Mouse (Mus musculus) heart, embryonic 16.5 days (tissue): ENCODE measurements at regions not wholly inside any gene's neighbourhood (a gene's known extent, or its start where the extent isn't known, plus 50 kb on each side); places are given as distances from the start of the nearest gene placed in this dataset.

Experiments
- ATAC-seq: fragments of 200-750 bp; cut with Nextera tagmentation; replicated peaks from 2 replicates; pipeline ENCODE4 v1.8.0; 2017; ENCODE audit warnings: moderate number of reproducible peaks; ENCODE audit not compliant: insufficient read depth, low FRiP score; ENCODE audit errors: extremely low read depth
- H3K27ac ChIP-seq: fragments of 300-500 bp; sonication (generic); 2 replicates; pipeline ENCODE4 v1.5.1; 2014; ENCODE audit warnings: mild to moderate bottlenecking, low read length, control low read depth, moderate library complexity
- H3K27me3 ChIP-seq: fragments of 300-500 bp; sonication (generic); 2 replicates; pipeline ENCODE4 v1.6.1; 2014; ENCODE audit warnings: low read length, mixed read lengths; ENCODE audit not compliant: control insufficient read depth, insufficient read depth
- H3K36me3 ChIP-seq: fragments of 300-500 bp; sonication (generic); 2 replicates; pipeline ENCODE4 v1.6.1; 2014; ENCODE audit not compliant: control insufficient read depth, insufficient read depth
- H3K4me1 ChIP-seq: fragments of 300-500 bp; sonication (generic); 2 replicates; pipeline ENCODE4 v1.6.1; 2014; ENCODE audit warnings: low read length, mixed read lengths; ENCODE audit not compliant: control insufficient read depth, insufficient read depth
- H3K4me2 ChIP-seq: fragments of 300-500 bp; sonication (generic); 2 replicates; pipeline ENCODE4 v1.6.1; 2014; ENCODE audit warnings: low read depth, mild to moderate bottlenecking, control low read depth, low read length
- H3K4me3 ChIP-seq: fragments of 300-500 bp; sonication (generic); 2 replicates; pipeline ENCODE4 v1.5.1; 2014; ENCODE audit warnings: mild to moderate bottlenecking, control low read depth, low read length
- H3K9ac ChIP-seq: fragments of 300-500 bp; sonication (generic); 2 replicates; pipeline ENCODE4 v1.6.1; 2014; ENCODE audit warnings: low read length, control low read depth
- H3K9me3 ChIP-seq: fragments of 300-500 bp; sonication (generic); replicated peaks from 2 replicates; pipeline ENCODE4 v1.6.1; 2016; ENCODE audit warnings: low read length; ENCODE audit not compliant: control insufficient read depth
- WGBS: fragments of 180-500 bp; shearing (Covaris S2); extraction: QIAGEN DNeasy Blood & Tissue Kit; methylation state at CpG from one replicate; pipeline ENCODE4 v1.1.7; 2014; 5-methylcytosine and 5-hydroxymethylcytosine counted together

DNA sequence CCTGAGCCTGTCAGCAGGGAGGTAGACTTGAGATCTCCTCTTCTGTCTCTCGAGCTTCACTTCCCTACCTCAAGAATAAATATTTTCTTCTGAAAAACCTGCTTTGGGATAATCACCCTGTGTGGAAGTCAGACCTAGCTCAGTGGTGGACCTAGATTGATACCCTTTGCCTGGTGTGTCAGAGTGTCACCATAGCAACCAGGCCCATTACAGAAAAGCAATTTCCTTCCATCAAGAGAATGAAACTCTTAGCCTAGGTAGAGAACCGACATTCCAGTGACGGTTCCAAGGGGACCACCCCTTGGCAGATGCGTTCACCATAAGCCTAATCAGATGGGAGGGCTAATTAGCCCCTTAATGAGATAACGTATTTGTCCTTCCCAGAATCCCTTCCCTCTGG, 389.9 kb downstream of the Adam3 start:
- 47% methylated on average over 5 of the region's 5 CpGs for WGBS
- H3K9ac ChIP-seq = no peak overlapping the region
- no peak overlapping the region for H3K4me2 ChIP-seq
- ATAC-seq = no peak
- no peak overlapping the region for H3K4me3 ChIP-seq
- H3K27ac ChIP-seq = no peak overlapping the region
- H3K27me3 ChIP-seq = no peaks in the 10 kb centered on the region
- no peaks in the 10 kb centered on the region; the same call in 1 of the 2 replicates for H3K9me3 ChIP-seq
- no peaks in the 10 kb centered on the region for H3K4me1 ChIP-seq
- H3K36me3 ChIP-seq = no peaks in the 10 kb centered on the region

DNA sequence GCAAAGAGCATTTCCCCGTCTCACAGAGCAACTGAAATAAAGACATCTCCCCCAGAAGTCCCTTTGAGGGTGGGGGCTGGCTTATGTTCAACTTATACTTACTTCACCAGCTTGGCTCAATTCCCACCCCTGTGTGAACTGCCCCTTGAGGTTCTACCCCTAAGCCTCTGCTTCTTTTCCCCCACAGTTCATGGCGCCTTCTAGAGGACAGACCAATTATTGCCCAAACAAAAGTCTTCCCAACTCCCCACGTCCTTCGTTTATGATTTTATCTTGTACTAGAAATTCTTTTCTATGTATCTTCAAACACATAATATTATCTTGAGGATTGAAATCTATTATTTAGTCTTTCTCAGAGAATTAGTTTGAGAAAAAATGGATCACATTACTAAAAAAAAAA, 391.9 kb downstream of the Adam3 start:
- ATAC-seq = no peak
- H3K36me3 ChIP-seq = no peaks in the 10 kb centered on the region
- 72% methylated on average over 4 of the region's 4 CpGs for WGBS
- H3K9ac ChIP-seq = no peak overlapping the region
- no peaks in the 10 kb centered on the region for H3K27me3 ChIP-seq
- H3K4me2 ChIP-seq = no peak overlapping the region
- no peak overlapping the region for H3K27ac ChIP-seq
- no peaks in the 10 kb centered on the region for H3K9me3 ChIP-seq
- no peak overlapping the region for H3K4me3 ChIP-seq
- H3K4me1 ChIP-seq = no peaks in the 10 kb centered on the region

DNA sequence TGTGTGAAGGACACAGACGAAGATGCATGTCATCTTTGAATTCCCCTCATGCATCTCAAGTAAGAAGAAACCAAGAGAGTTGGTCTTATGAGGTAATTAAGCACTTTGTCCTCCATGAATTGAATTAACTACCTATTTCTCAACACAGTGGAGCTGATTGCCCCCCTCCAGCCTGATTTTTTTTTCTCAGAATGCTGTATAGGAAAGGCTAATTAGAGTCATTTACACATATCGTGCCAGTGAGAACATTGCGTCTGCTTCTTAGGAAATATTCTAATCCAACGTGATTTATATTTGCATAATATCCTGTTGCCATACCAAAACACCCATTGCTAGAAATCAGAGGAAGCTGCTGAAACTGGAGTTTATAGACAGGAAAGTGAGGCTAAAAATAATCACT, 414.8 kb downstream of the Adam3 start:
- Histone ChIP-seq H3K4me2 (no peak overlapping the region), H3K9me3 (no peaks in the 10 kb centered on the region), H3K36me3 (no peaks in the 10 kb centered on the region), H3K27me3 (no peaks in the 10 kb centered on the region), H3K4me3 (no peak overlapping the region), H3K27ac (no peak overlapping the region), H3K9ac (no peak overlapping the region), H3K4me1 (no peaks in the 10 kb centered on the region)
- WGBS = 75% methylated on average over 4 of the region's 4 CpGs
- no peak for ATAC-seq

DNA sequence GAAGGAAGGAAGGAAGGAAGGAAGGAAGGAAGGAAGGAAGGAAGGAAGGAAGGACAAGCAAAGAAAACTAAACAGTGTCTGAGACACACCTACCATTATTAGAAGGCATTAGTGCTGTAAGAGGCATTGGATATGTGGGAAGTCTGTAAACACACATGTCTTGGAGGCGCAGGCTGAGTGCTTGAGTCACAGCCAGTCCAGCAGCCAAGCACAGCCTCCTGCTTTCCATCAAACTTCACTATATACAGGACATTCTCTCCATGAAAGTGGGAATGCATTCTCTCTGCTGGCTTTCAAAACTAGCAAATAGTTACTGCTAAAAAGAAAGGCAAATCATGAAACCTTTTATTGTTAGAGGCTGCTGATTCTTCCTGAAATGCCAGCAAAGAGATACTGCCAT, 431.1 kb downstream of the Adam3 start:
- no peaks in the 10 kb centered on the region for H3K4me1 ChIP-seq
- no peak overlapping the region for H3K4me2 ChIP-seq
- ATAC-seq = no peak
- H3K9ac ChIP-seq = no peak overlapping the region
- H3K4me3 ChIP-seq = no peak overlapping the region
- H3K27me3 ChIP-seq = no peaks in the 10 kb centered on the region
- no peak overlapping the region for H3K27ac ChIP-seq
- no peaks in the 10 kb centered on the region for H3K36me3 ChIP-seq
- WGBS = 58% methylated on average over 1 of the region's 1 CpGs
- H3K9me3 ChIP-seq = peaks cover 5% of the 10 kb centered on the region; the same call in 1 of the 2 replicates

DNA sequence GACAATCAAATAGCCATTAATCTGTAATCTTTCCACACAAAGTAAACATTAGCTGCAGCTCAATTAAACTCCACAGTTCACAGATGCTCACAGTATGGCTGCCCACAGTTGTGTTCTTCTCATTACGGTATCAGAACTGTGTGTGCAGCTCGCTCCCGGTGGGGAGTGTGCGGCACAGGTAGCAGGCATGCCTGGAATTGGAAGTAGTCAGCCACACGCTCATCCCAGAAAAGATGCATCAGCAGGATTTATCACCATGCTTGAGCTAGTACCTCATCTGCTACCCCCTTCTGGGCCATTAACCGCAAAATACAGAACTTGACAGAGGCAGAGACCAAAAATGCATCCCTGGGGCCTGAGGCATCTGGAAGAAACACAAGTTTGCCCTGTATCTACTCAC, 437.8 kb downstream of the Adam3 start:
- no peak overlapping the region for H3K4me2 ChIP-seq
- no peaks in the 10 kb centered on the region for H3K36me3 ChIP-seq
- H3K4me1 ChIP-seq = no peaks in the 10 kb centered on the region
- WGBS = 90% methylated on average over 6 of the region's 6 CpGs
- peaks cover 13% of the 10 kb centered on the region for H3K9me3 ChIP-seq
- no peak overlapping the region for H3K4me3 ChIP-seq
- no peak overlapping the region for H3K9ac ChIP-seq
- ATAC-seq = no peak
- H3K27ac ChIP-seq = no peak overlapping the region
- no peaks in the 10 kb centered on the region for H3K27me3 ChIP-seq

DNA sequence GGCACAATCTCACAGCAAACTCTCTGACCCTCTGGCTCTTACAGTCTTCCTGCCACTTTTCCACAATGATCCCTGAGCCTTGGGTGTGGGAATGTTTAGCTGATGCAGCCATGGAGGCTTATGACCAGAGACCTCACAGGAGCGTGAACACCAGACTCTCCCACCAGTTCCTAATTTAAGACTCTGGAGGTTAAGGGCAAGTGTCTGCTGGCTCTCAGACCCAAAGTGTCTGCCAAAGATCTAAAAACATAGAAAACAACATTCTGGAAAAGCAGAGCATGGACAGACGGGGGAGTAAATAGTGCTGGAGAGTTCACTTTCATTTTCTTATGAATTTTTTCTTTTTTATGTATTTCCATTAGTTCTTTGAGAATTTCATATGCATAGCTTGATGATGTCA, 440.7 kb downstream of the Adam3 start:
- no peak for ATAC-seq
- Histone ChIP-seq H3K27ac (no peak overlapping the region), H3K36me3 (no peaks in the 10 kb centered on the region), H3K9ac (no peak overlapping the region), H3K4me2 (no peak overlapping the region), H3K27me3 (no peaks in the 10 kb centered on the region), H3K4me1 (no peaks in the 10 kb centered on the region), H3K9me3 (peaks cover 8% of the 10 kb centered on the region), H3K4me3 (no peak overlapping the region)
- WGBS = 59% methylated on average over 2 of the region's 2 CpGs

DNA sequence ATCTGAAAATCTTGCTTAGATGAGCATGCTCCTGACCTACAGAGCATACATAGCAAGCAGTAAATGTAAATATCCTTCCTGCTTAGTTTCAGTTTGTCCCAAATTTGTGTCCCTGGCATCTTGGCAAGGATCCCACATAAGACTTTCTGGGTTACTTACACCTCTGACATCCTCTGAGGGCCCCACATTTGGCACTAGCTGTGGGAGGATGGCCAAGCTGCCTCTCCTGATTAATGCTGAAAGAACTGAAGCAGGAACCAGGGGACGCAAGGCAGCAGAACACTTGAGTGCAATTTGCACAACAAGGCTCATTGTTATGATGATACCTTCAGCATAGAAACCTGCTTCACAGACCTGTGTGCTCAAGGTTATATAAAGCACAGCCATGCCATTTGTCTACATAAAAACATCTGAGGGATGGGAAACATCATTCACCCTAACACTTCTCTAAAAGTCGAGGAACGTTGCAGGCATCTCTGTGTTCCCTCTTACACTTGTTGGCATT, 441.7 kb downstream of the Adam3 start:
- no peak for ATAC-seq
- H3K36me3 ChIP-seq = no peaks in the 10 kb centered on the region
- no peaks in the 10 kb centered on the region for H3K27me3 ChIP-seq
- no peak overlapping the region for H3K9ac ChIP-seq
- no peak overlapping the region for H3K4me3 ChIP-seq
- 67% methylated on average over 3 of the region's 3 CpGs for WGBS
- H3K9me3 ChIP-seq = peaks cover 8% of the 10 kb centered on the region
- no peaks in the 10 kb centered on the region for H3K4me1 ChIP-seq
- H3K27ac ChIP-seq = no peak overlapping the region
- no peak overlapping the region for H3K4me2 ChIP-seq

DNA sequence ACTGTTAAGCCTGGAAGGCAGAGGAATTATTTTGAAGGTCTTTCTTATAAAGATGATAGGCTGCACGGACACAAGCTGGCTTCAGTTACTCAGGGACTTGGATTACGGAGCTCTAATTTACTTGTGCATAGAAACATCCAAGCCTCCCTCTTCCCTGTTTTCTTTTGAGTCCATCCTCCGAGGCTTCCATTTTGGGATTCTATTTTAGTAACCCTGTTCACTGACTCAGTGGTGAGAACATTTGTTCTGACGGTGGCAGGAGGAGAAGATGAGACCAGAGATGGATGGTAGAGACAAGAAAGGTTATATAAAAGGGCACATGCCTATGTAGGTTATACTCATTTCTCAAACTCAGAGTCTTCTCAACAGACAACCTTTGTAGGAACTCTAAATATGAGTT, 445.4 kb downstream of the Adam3 start:
- H3K27ac ChIP-seq = no peak overlapping the region
- no peaks in the 10 kb centered on the region for H3K9me3 ChIP-seq
- no peak overlapping the region for H3K9ac ChIP-seq
- H3K36me3 ChIP-seq = no peaks in the 10 kb centered on the region
- no peak overlapping the region for H3K4me2 ChIP-seq
- H3K27me3 ChIP-seq = no peaks in the 10 kb centered on the region
- no peak for ATAC-seq
- 80% methylated on average over 4 of the region's 4 CpGs for WGBS
- no peaks in the 10 kb centered on the region for H3K4me1 ChIP-seq
- no peak overlapping the region for H3K4me3 ChIP-seq

DNA sequence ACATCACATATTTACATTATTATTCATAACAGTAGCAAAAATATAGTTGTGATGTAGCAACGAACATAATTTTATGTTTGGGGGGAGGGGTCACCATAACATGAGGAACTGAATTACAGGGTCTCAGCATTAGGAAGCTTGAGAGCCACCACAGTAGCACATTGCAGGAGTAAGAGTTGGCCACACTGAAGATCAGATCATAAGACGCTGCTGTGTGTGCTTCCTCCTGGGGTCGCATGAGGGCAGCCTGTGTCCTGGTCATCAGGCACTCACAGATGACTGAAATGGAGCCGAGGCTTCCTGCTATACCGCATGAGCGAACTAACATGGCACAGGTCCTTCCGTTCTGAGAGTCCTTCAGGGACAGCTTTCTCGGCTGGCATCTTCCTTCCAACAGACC, 447.3 kb downstream of the Adam3 start:
- no peak overlapping the region for H3K4me2 ChIP-seq
- no peaks in the 10 kb centered on the region; the same call in 1 of the 2 replicates for H3K27me3 ChIP-seq
- ATAC-seq = no peak
- 74% methylated on average over 8 of the region's 8 CpGs for WGBS
- H3K36me3 ChIP-seq = no peaks in the 10 kb centered on the region
- H3K9me3 ChIP-seq = no peaks in the 10 kb centered on the region
- H3K4me1 ChIP-seq = no peaks in the 10 kb centered on the region
- H3K9ac ChIP-seq = no peak overlapping the region
- H3K4me3 ChIP-seq = no peak overlapping the region
- H3K27ac ChIP-seq = no peak overlapping the region

DNA sequence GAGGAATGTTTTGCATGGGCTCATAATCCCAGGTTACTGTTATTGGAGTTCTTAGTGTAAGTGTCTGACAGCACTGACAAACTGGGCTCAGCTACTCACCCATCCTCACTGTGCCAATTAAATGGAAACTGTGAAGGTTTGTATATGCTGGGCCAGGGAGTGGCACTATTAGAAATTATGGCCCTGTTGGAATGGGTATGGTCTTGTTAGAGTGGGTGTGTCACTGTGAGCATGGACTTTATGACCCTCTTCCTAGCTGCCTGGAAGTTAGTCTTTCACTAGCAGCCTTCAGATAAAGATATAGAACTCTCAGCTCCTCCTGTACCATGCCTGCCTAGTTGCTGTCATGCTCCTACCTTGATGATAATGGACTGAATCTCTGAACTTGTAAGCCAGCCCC, 464.3 kb downstream of the Adam3 start:
- no peak overlapping the region for H3K4me3 ChIP-seq
- H3K4me2 ChIP-seq = no peak overlapping the region
- H3K27me3 ChIP-seq = no peaks in the 10 kb centered on the region
- H3K9me3 ChIP-seq = no peaks in the 10 kb centered on the region
- no peaks in the 10 kb centered on the region for H3K4me1 ChIP-seq
- H3K36me3 ChIP-seq = no peaks in the 10 kb centered on the region
- no peak overlapping the region for H3K9ac ChIP-seq
- no peak for ATAC-seq
- no peak overlapping the region for H3K27ac ChIP-seq
